Mouse (Mus musculus): ENCODE measurements around the gene Polr3b.
A peak's percentile ranks its signal among the peaks of the same experiment; 100 is the strongest.

The Polr3b gene

DNA sequence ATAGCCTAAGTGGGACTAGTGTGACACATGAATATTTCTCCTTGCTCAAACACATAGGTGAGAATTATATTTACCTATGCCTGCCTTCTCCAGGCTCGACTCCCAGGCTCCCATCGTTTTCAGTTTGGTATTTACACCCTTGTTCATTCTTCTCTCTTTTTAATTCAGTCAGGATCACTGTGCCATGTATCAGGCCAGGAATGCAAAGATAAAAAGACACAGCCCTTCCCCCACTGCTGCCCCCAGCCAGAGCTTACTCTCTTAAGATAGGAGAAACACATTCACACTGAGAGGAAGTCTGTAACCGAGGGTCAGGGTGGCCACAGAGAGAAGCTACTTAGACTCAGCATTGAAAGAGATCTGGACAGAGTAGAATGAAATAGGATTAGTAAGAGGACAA lies 10.4 kb upstream of the Polr3b start:
- DNase-seq (ENCODE audit: low spot score), result no peak

- no peak for DNase-seq (ENCODE audit: low spot score)
Measured at GRCm38 (mm10) chr10:84612281-84612680, 9.8 kb upstream of the Polr3b start.

- DNase-seq (ENCODE audit: low spot score), result no peak
Measured at GRCm38 (mm10) chr10:84613366-84613765, 8.7 kb upstream of the Polr3b start.

DNA sequence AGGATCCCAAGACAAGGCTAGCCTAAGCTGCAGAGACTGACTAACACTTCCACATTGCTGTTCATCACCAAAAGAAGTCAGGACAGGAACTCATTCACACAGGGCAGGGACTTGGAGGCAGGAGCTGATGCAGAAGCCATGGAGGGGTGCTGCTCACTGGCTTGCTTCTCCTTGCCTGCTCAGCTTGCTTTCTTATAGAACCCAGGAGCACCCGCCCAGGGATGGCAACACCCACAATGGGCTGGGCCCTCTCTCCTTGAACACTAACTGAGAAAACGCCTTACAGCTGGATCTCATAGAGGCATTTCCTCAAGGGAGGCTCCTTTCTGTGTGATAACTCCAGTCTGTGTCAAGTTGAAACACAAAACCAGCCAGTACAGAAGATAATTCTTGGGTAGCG lies 7.0 kb upstream of the Polr3b start:
- DNase-seq (ENCODE audit: low spot score), result no peak

DNA sequence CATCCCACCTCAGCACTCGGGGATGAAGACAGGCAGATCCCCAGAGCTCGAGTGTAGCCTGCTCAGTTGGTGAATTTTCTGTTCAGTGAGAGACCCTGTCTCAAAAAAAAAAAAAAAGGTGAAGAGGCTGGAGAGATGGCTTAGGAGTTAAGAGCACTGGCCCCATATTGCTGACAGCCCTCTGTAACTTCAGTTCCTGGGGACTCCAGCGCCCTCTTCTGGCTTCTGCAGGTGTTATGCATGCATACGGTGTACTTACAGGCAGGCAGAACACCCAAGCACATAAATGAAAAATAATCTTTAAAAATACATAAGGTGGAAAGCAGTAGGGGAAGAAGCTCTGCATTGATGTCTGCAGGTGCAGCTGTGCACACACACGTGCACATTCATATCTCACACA lies 9.1 kb downstream of the Polr3b start:
- DNase-seq (ENCODE audit: low spot score), result peak; percentile 22

- DNase-seq (ENCODE audit: low spot score), result no peak
Measured at GRCm38 (mm10) chr10:84632005-84632404, 9.9 kb downstream of the Polr3b start.

DNA sequence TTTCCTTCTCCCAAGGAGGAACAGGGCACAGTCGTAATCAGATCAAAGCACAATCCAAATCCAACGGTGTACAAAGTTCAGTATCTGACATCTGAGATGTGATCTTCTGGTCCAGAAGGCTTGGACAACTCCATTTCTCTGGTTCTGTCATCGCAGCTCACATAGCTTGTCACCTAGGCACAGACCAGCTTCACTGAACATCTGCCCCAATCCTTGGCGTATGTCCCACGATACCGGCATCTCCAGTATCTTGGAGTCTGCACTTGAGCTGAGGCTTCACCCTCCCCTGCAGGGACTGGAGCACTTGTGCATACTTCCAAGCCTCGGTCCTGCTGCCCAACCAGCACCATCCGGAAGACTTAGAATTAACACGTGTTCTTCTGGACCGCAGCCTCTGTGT lies 14.6 kb downstream of the Polr3b start:
- DNase-seq (ENCODE audit: low spot score), result no peak

- no peak for DNase-seq (ENCODE audit: low spot score)
Measured at GRCm38 (mm10) chr10:84638382-84638781, 16.3 kb downstream of the Polr3b start.

- DNase-seq (ENCODE audit: low spot score), result no peak
Measured at GRCm38 (mm10) chr10:84639525-84640287, 17.6 kb downstream of the Polr3b start.

DNA sequence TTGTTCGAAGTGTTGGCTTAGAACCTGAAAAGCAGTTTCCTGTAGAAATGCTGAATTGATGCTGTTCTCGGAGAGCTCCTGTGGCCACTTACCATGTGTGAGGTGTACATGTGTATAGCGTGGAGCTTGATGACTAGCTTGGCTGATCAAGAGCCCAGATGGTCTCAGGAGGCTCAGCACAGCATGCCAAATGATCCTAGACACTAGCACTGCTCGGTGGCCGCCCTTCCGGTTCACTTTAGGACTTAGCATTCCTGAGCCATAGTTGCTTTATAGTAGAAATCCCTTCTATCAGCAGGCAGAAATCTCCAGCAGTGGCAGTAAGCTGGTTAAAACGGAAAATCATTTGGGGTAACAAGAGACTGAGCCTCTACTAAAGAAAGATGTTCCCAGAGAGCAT lies 18.8 kb downstream of the Polr3b start:
- DNase-seq (ENCODE audit: low spot score), result no peak

DNA sequence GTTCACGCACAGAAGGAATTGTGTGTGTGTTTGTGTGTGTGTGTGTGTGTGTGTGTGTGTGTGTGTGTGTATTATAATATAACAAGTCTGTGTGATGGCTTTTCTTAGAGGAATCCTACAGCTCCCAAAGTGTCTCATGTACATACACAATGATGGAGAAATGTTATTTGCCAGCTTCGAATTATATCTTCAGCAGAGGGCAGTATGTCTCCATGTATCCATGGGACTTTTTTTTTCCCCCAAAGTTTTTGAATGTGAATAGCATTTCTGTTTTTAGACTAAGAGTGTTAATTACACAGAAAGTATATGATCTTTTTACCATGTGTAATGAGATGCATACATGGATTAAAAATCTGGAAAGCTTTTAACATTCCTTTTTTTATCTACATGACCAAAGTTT lies 19.5 kb downstream of the Polr3b start:
- no peak for DNase-seq (ENCODE audit: low spot score)

- no peak for DNase-seq (ENCODE audit: low spot score)
Measured at GRCm38 (mm10) chr10:84645940-84646339, 23.8 kb downstream of the Polr3b start.

DNA sequence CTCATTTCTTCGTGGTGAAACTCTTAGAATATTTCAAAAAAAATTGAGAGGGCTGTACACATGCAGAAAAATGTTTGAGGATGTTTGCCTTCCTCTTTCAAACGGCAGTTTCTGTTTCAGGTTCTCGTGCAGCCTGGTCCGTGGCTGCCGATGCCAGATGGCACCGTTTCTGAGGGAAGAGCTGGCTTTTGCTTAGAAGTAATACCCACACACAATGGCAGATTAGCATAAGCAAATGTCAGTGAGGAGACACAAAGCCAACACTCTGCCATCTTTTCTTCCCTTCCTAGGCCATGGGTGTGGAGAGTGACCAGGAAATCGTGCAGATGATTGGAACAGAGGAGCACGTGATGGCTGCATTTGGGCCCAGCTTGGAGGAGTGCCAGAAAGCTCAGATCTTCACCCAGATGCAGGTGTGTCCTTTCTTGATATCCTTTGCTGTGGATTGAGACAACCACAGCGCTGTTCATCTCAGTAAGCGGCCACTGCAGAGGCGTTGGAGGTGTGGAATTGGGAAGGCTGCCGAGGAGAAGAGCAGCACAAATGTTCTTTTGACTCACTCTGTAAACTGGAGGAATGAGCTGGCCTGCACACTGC lies 24.5 kb downstream of the Polr3b start:
- peak; percentile 35 for DNase-seq (ENCODE audit: low spot score)

- no peak for DNase-seq (ENCODE audit: low spot score)
Measured at GRCm38 (mm10) chr10:84647264-84647663, 25.2 kb downstream of the Polr3b start.

DNA sequence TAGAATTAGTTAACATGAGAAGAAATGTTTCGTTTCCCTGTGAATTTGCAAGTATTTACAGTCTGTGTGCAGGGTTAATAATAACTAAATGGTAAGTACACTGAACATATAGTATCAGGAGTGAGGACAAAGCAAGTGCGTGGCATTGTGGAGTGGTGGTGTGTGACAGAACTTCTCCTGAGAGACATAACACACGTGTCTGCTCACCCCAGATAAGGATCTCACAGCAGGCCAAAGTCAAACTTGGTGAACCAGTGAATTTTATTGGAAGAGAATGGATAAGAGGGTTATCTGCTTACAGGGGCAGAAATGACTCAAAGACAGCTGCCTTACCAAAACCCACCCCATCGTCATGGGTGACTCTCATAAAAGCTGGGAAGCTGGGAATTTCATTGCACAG lies 26.8 kb downstream of the Polr3b start:
- no peak for DNase-seq (ENCODE audit: low spot score)

DNA sequence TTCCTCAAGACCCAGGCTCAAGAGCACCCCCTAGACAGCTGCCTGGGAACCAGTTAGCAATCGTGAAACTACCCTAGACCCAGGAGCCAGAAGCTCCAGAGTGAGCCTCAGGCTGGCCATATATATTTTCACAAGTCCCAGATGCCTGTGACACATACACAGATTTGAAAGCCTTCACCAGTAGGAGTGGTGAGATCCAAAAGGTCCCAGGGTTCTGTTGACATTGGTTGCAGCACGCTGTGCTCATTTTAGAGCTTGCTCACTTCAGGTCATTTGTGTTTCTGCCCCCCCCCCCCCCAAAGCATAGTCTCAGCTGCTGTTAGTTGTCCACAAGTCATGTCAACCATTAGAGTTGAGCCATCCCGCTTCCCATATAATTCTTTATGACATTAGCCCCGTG lies 31.9 kb downstream of the Polr3b start:
- no peak for DNase-seq (ENCODE audit: low spot score)

DNA sequence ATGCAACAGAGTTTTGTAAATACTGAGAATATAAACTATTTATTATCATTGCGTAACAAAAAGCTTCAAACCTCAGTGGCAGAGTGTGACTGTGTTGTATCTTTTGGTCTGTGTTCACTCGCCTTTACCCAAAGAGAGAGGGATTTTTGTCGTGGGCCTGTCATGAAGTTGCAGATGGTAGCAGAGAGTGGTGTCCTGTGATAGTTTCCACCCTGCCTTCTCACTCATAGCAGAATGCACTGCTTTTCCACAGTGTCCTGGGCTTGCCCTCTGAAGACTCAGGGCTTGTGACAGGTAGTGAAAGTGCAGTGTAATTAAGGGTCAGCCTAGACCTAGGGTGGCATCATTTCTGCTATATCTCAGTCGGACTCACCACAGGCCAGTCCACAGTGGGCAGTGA lies 32.6 kb downstream of the Polr3b start:
- no peak for DNase-seq (ENCODE audit: low spot score)

- peak; percentile 68 for DNase-seq (ENCODE audit: low spot score)
Measured at GRCm38 (mm10) chr10:84656618-84657017, 34.5 kb downstream of the Polr3b start.

DNA sequence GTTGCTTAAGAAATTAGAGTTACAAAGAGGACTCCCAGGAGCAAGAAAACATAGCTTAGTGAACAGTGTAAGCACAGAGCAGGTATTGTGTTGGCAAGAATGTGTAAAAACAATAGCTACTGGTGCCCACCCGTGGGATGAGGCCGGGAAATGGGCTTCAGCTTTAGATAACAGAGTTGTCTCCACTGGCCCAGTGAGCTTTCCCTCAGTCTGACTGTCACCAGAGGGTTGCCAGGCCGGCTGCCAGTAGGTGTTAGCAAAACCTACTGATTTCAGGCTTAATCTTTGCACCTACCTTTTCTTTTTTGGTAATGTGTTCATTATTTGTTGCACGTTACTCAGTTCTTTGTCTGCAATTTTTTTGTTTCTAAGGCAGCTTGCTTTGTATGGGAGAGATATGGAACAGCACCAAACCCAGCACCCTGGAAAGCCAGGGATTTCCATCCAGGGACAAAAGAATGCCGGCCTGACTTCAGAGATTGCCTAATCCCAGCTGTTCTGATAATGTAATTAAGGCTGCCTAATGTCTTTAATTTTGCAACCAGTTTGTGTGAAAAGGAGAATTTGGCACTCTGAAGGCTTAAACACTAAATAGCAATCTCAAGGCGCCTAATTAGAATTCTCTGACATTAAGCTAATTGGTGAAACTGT lies 35.5 kb downstream of the Polr3b start:
- DNase-seq (ENCODE audit: low spot score), result peak; percentile 14

- no peak for DNase-seq (ENCODE audit: low spot score)
Measured at GRCm38 (mm10) chr10:84658088-84658848, 36.2 kb downstream of the Polr3b start.

GRCm38 (mm10) chr10:84659281-84659680 lies 37.2 kb downstream of the Polr3b start:
- DNase-seq (ENCODE audit: low spot score), result no peak

GRCm38 (mm10) chr10:84662138-84662537 lies 40.0 kb downstream of the Polr3b start:
- no peak for DNase-seq (ENCODE audit: low spot score)

Measured in lung, postnatal 25 days (tissue).